Mouse (Mus musculus) heart, embryonic 11.5 days (tissue): Measurements from ENCODE around the gene Cd59b. TPM values are rescaled to one million over a fixed set of nuclear protein-coding genes. Genes with fewer than 3 reads are reported as not detected.
"Not testable (repeated sequence)": the region's sequence is repeated elsewhere in the genome, so short reads cannot be mapped to it uniquely, and the experiment has no call there.

ENCODE experiments used
- ATAC-seq: fragments of 200-750 bp; cut with Nextera tagmentation; replicated peaks from 2 replicates; pipeline ENCODE4 v1.8.0; 2017; ENCODE audit warnings: moderate library complexity; ENCODE audit not compliant: insufficient number of reproducible peaks, low FRiP score, low TSS enrichment
- H3K27ac ChIP-seq: fragments of 300-500 bp; sonication (generic); 2 replicates; pipeline ENCODE4 v1.5.1; 2014; ENCODE audit warnings: mild to moderate bottlenecking, low read depth, low read length
- H3K27me3 ChIP-seq: fragments of 300-500 bp; sonication (generic); 2 replicates; pipeline ENCODE4 v1.6.1; 2014; ENCODE audit warnings: mild to moderate bottlenecking, low read length, mixed read lengths; ENCODE audit not compliant: control insufficient read depth, insufficient read depth
- H3K36me3 ChIP-seq: fragments of 300-500 bp; sonication (generic); 2 replicates; pipeline ENCODE4 v1.6.1; 2014; ENCODE audit warnings: mild to moderate bottlenecking, low read length, moderate library complexity, mixed read lengths; ENCODE audit not compliant: control insufficient read depth, insufficient read depth
- H3K4me1 ChIP-seq: fragments of 300-500 bp; sonication (generic); 2 replicates; pipeline ENCODE4 v1.6.1; 2014; ENCODE audit warnings: low read length; ENCODE audit not compliant: control insufficient read depth, insufficient read depth
- H3K4me2 ChIP-seq: fragments of 300-500 bp; sonication (generic); 2 replicates; pipeline ENCODE4 v1.6.1; 2014; ENCODE audit warnings: mild to moderate bottlenecking, moderate library complexity
- H3K4me3 ChIP-seq: fragments of 300-500 bp; sonication (generic); 2 replicates; pipeline ENCODE4 v1.5.1; 2014; ENCODE audit warnings: low read depth, low read length
- H3K9ac ChIP-seq: fragments of 300-500 bp; sonication (generic); 2 replicates; pipeline ENCODE4 v1.6.1; 2014; ENCODE audit warnings: mild to moderate bottlenecking, low read depth, low read length, moderate library complexity
- H3K9me3 ChIP-seq: fragments of 300-500 bp; sonication (generic); replicated peaks from 2 replicates; pipeline ENCODE4 v1.6.1; 2016; ENCODE audit warnings: low read length; ENCODE audit not compliant: control insufficient read depth
- WGBS: fragments of 180-500 bp; shearing (Covaris S2); extraction: QIAGEN DNeasy Blood & Tissue Kit; methylation state at CpG from one replicate; pipeline ENCODE4 v1.1.7; 2014; ENCODE audit not compliant: insufficient replicate concordance; 5-methylcytosine and 5-hydroxymethylcytosine counted together
- polyA plus RNA-seq: library from polyadenylated mRNA; unstranded; fragments of >200 nt; fragmentation: Nextera tagmentation; extraction: Ambion mirVana; gene quantifications from 2 replicates; pipeline ENCODE4 v1.2.1, GENCODE M21; 2014

The Cd59b gene
- polyA plus RNA-seq, 1 experiment from 2014 or later: 15.7 TPM

DNA sequence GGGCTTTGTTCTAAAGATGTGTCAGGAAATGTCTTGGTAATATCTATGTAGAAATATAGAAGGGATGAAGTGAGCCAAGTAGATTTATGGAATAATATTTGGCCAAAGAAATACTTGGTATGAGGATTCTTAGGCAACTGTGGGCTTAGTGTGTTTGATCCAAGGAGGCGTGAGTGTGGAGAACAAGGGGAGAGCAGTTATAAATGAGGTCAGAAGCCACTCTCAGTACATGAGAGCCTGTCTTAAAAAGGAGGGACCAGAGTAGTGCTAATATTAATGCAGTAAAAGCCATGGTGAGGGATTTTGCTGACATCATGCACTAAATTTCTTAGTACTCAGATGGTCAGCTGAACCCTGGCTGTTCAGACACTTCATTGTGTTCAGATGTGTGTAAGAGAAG, 11.3 kb upstream of the Cd59b start:
- Histone ChIP-seq H3K27ac (no peak overlapping the region), H3K4me1 (no peaks in the 10 kb centered on the region), H3K4me2 (no peak overlapping the region), H3K27me3 (no peaks in the 10 kb centered on the region), H3K36me3 (peaks cover 11% of the 10 kb centered on the region; the same call in 1 of the 2 replicates), H3K9me3 (no peaks in the 10 kb centered on the region), H3K4me3 (no peak overlapping the region), H3K9ac (no peak overlapping the region)
- 90% methylated on average over 1 of the region's 1 CpGs for WGBS
- no peak for ATAC-seq

DNA sequence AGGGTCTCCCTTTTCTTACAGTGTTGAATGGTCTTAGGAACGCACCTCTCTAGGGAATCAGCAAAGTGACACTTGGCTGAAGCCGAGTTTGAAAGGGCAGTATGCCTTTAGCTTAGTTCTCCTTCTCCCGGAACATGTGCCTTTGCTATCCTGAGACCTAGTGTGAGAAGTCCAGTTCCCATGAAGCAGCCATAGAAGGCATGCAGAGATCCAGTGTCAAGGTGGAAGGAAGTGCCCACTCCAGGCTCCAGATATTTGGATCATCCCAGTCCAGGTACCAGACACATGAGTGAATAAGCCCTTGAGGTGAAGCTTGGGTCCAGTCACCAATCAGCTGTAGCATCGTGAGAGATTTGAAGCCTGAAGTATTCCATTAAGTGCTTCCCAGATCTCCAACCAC, 10.7 kb upstream of the Cd59b start:
- H3K4me2 ChIP-seq: no peak overlapping the region
- no peak overlapping the region for H3K4me3 ChIP-seq
- no peak overlapping the region for H3K27ac ChIP-seq
- WGBS: 86% methylated on average over 4 of the region's 4 CpGs
- no peaks in the 10 kb centered on the region for H3K9me3 ChIP-seq
- H3K9ac ChIP-seq: no peak overlapping the region
- ATAC-seq: no peak
- H3K27me3 ChIP-seq: no peaks in the 10 kb centered on the region
- H3K36me3 ChIP-seq: peaks cover 11% of the 10 kb centered on the region; the same call in 1 of the 2 replicates
- H3K4me1 ChIP-seq: no peaks in the 10 kb centered on the region

DNA sequence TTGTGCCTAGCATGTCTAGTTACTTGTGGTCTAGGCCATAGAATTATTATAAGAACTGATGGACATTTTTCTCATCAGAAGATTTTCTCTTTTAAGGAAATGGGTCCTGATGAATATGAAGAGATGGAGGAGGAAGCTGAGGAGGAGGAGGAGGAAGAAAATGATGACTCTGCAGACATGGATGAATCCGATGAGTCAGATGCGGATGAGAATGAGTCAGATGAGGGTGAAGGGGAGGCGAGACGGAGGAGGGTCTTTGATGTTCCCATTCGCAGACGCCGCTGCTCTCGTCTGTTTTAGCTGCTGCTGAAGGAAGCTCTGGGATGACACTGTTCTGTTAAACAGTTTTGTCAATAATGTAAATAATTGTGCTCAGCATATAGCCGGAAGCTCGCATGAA, 9.9 kb upstream of the Cd59b start:
- Histone ChIP-seq H3K36me3 (0 out of 2 replicates have a peak, but pooled peaks cover 11% of the 10 kb centered on the region), H3K4me2 (no peak overlapping the region), H3K4me1 (no peaks in the 10 kb centered on the region), H3K27me3 (no peaks in the 10 kb centered on the region), H3K4me3 (no peak overlapping the region), H3K27ac (no peak overlapping the region), H3K9me3 (no peaks in the 10 kb centered on the region), H3K9ac (no peak overlapping the region)
- ATAC-seq: no peak
- 79% methylated on average over 10 of the region's 10 CpGs for WGBS

DNA sequence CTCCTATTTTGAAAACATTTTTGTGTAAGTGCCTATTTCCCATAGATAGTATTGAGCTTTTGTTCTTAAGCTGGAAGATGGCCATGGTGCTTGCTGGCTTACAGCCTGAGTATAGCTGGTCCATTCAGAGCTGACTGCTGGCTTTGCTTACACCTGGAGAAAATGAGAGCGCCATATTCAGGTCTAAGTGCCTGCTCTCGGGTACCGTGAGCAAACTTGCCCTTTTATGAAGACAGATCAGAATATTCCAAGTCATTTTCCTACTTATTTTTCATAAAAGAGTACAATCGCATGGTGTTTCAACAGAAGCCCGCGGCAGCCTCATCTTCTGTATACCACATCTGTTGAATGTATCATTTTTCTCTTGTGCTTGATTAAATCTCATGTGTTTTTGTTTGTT, 8.7 kb upstream of the Cd59b start:
- H3K9ac ChIP-seq: no peak overlapping the region
- no peaks in the 10 kb centered on the region for H3K9me3 ChIP-seq
- no peak for ATAC-seq
- no peak overlapping the region for H3K4me2 ChIP-seq
- WGBS: 95% methylated on average over 6 of the region's 6 CpGs
- H3K4me3 ChIP-seq: no peak overlapping the region
- no peak overlapping the region for H3K27ac ChIP-seq
- H3K27me3 ChIP-seq: no peaks in the 10 kb centered on the region
- H3K36me3 ChIP-seq: 0 out of 2 replicates have a peak, but pooled peaks cover 5% of the 10 kb centered on the region
- no peaks in the 10 kb centered on the region for H3K4me1 ChIP-seq

DNA sequence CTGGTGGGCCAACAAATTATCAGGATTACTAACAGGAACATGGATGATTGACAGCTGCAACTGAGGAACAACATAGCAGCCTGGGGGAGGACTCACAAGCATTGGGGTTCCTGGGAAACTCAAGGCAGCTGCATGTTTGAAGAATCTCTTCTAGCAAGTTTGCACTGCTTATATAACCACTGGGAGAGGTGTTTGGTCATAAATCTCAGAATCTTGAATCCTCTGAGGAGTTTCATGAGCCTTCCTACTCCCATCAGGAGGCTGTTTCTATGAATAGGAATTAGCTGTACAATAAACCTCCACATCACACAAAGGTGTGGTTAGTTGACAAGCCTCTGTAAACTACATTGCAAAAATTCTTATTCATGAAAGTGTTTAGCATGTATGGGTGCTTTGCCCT, 7.0 kb upstream of the Cd59b start:
- Histone ChIP-seq H3K4me3 (no peak overlapping the region), H3K9me3 (no peaks in the 10 kb centered on the region), H3K27ac (no peak overlapping the region), H3K27me3 (no peaks in the 10 kb centered on the region), H3K4me2 (no peak overlapping the region), H3K4me1 (no peaks in the 10 kb centered on the region), H3K36me3 (0 out of 2 replicates have a peak, but pooled peaks cover 5% of the 10 kb centered on the region), H3K9ac (no peak overlapping the region)
- no peak for ATAC-seq

DNA sequence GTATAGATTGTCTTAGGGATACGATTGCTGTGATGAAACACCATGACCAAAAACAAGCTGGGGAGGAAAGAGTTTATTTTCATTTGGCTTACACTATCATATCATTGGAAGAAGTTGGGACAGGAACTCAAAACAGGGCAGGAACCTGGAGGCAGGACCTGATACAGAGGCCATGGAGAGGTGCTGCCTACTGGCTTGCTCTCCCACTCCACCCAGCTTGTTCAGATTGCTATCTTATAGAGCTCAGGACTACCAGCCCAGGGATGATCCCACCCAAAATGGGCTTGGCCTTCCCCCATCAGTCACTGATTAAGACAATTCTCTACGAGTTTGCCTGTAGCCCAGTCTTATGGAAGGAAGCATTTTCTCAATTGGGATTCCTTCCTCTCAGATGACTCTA, 5.5 kb upstream of the Cd59b start:
- 69% methylated on average over 2 of the region's 2 CpGs for WGBS
- Histone ChIP-seq H3K27me3 (no peaks in the 10 kb centered on the region), H3K36me3 (0 out of 2 replicates have a peak, but pooled peaks cover 5% of the 10 kb centered on the region), H3K4me2 (no peak overlapping the region), H3K9ac (no peak overlapping the region), H3K27ac (no peak overlapping the region), H3K4me1 (no peaks in the 10 kb centered on the region), H3K9me3 (no peaks in the 10 kb centered on the region), H3K4me3 (no peak overlapping the region)
- ATAC-seq: no peak

DNA sequence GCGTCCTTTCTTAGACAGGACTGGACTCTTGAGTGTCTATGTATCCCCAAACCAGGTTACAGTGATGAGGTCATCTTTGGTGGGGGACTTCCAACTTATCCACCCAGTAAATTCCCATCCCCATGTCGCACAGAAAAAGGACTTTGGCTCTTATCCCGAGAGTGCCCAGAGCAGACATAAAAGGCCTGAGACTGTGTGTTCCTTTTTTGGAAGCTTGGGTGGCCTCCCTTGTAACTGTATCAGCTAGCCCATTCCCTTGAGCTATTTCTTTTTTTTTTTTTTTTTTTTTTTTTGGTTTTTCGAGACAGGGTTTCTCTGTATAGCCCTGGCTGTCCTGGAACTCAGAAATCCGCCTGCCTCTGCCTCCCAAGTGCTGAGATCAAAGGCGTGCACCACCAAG, 4.1 kb upstream of the Cd59b start, which contains the start of gene Gm10912:
Gene Gm10912, plus strand, starts transcription at position 301 of the 400 bp plus-strand sequence.
- not testable (repeated sequence) for ATAC-seq, H3K27ac ChIP-seq, H3K9ac ChIP-seq, H3K4me2 ChIP-seq, H3K36me3 ChIP-seq, H3K9me3 ChIP-seq, H3K4me3 ChIP-seq, H3K4me1 ChIP-seq, H3K27me3 ChIP-seq
- 86% methylated on average over 5 of the region's 6 CpGs for WGBS

DNA sequence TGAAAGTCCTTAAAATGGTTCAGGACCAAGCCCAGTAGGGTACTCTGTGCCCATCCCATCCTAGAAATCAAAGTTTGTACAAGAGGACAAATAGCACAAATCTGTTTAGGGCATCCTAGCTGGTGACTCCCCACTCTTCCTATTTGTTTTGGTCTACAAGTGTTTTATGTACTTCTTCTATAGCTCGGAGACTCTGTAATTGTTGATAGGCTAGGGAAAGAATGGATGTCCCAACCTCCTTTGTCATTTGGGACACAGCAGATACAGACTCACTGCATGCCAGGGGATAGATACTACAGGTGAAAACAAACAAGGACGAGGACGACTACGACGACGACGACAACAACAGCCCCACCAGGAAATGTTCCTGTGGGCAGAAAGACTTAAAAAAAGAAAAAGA, 1.2 kb upstream of the Cd59b start, which contains the start of gene Gm10799:
Gene Gm10799, minus strand, starts transcription at position 101 of the 400 bp plus-strand sequence.
- not testable (repeated sequence) for H3K27me3 ChIP-seq, H3K4me1 ChIP-seq, H3K4me2 ChIP-seq, H3K27ac ChIP-seq, H3K36me3 ChIP-seq, ATAC-seq, H3K9me3 ChIP-seq, H3K9ac ChIP-seq, H3K4me3 ChIP-seq
- WGBS: 74% methylated on average over 7 of the region's 7 CpGs

DNA sequence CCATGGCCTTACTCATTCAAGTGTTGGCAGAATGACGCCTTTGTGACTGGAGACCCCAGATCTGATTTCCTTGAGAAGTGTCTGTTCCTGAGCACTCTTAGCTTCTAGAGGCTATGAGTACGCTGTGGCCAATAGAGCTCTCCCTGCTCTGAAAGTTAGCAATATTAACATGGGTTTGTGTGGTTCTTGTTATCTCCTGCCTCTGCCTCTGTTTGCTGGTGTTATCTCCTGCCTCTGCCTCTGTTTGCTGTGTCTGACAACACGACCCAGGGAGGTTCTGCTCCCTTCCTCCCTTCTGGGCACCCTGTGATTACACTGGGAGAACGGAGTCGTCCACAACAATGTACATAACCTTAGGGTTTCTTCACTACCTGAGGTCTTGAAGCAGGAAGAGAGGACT, 8.6 kb downstream of the Cd59b start:
- not testable (repeated sequence) for H3K4me3 ChIP-seq, H3K4me1 ChIP-seq, H3K27ac ChIP-seq, H3K27me3 ChIP-seq, H3K9ac ChIP-seq, H3K9me3 ChIP-seq, H3K36me3 ChIP-seq
- H3K4me2 ChIP-seq: 0 out of 2 replicates have a peak overlapping the region, but pooled peaks have one; percentile 12
- peak; percentile 91 for ATAC-seq
- 38% methylated on average over 5 of the region's 5 CpGs for WGBS
